Mouse (Mus musculus): ENCODE data around the gene Pet100. TPM values are rescaled to one million over a fixed set of nuclear protein-coding genes. Genes with fewer than 3 reads are reported as not detected.

The Pet100 gene
- polyA plus RNA-seq, 1 experiment from 2014 or later = 76.2 TPM

- peak overlapping the region; percentile 85 for H3K9ac ChIP-seq (ENCODE audit: low read depth, low read length)
- H3K9me3 ChIP-seq (replicated peaks; ENCODE audit: control insufficient read depth, low read length) = no peaks in the 10 kb centered on the region
- WGBS (ENCODE audit: insufficient replicate concordance) = 5% methylated on average over 8 of the region's 8 CpGs
- peak; percentile 58 for ATAC-seq (ENCODE audit: low read depth)
- peak overlapping the region; percentile 84 for H3K4me3 ChIP-seq (ENCODE audit: low read depth, low read length)
- H3K27ac ChIP-seq (ENCODE audit: low read length) = peak overlapping the region; percentile 16; the same call in 1 of the 2 replicates
- H3K4me2 ChIP-seq (ENCODE audit: low read depth, low read length) = peak overlapping the region; percentile 82
- peaks cover 13% of the 10 kb centered on the region for H3K4me1 ChIP-seq (ENCODE audit: control insufficient read depth, low read depth, low read length)
- H3K27me3 ChIP-seq (ENCODE audit: control insufficient read depth, insufficient read depth, low read depth, low read length) = no peaks in the 10 kb centered on the region; the same call in none of the 2 replicates
- peaks cover 15% of the 10 kb centered on the region for H3K36me3 ChIP-seq (ENCODE audit: control insufficient read depth, insufficient read depth)
Measured at GRCm38 (mm10) chr8:3631478-3631875, 10.1 kb downstream of the Pet100 start.

- 0 out of 2 replicates have a peak, but pooled peaks cover 6% of the 10 kb centered on the region for H3K36me3 ChIP-seq (ENCODE audit: control insufficient read depth, insufficient read depth)
- ATAC-seq (ENCODE audit: low read depth) = peak; percentile 83
- no peaks in the 10 kb centered on the region for H3K27me3 ChIP-seq (ENCODE audit: control insufficient read depth, insufficient read depth, low read depth, low read length)
- no peak overlapping the region for H3K4me3 ChIP-seq (ENCODE audit: low read depth, low read length)
- H3K9ac ChIP-seq (ENCODE audit: low read depth, low read length) = no peak overlapping the region
- 14% methylated on average over 5 of the region's 5 CpGs for WGBS (ENCODE audit: insufficient replicate concordance)
- H3K9me3 ChIP-seq (replicated peaks; ENCODE audit: control insufficient read depth, low read length) = no peaks in the 10 kb centered on the region
- H3K4me1 ChIP-seq (ENCODE audit: control insufficient read depth, low read depth, low read length) = no peaks in the 10 kb centered on the region; the same call in 1 of the 2 replicates
- H3K27ac ChIP-seq (ENCODE audit: low read length) = no peak overlapping the region
- H3K4me2 ChIP-seq (ENCODE audit: low read depth, low read length) = no peak overlapping the region
Measured at GRCm38 (mm10) chr8:3645804-3646203, 24.5 kb downstream of the Pet100 start.

- Histone ChIP-seq H3K36me3 (ENCODE audit: control insufficient read depth, insufficient read depth) (no peaks in the 10 kb centered on the region), H3K4me2 (ENCODE audit: low read depth, low read length) (no peak overlapping the region), H3K27me3 (ENCODE audit: control insufficient read depth, insufficient read depth, low read depth, low read length) (no peaks in the 10 kb centered on the region), H3K4me3 (ENCODE audit: low read depth, low read length) (no peak overlapping the region), H3K9me3 (replicated peaks; ENCODE audit: control insufficient read depth, low read length) (no peaks in the 10 kb centered on the region), H3K9ac (ENCODE audit: low read depth, low read length) (no peak overlapping the region), H3K27ac (ENCODE audit: low read length) (no peak overlapping the region), H3K4me1 (ENCODE audit: control insufficient read depth, low read depth, low read length) (no peaks in the 10 kb centered on the region; the same call in 1 of the 2 replicates)
- 61% methylated on average over 6 of the region's 6 CpGs for WGBS (ENCODE audit: insufficient replicate concordance)
- no peak for ATAC-seq (ENCODE audit: low read depth)
Measured at GRCm38 (mm10) chr8:3646824-3647531, 25.6 kb downstream of the Pet100 start.

- Histone ChIP-seq H3K9me3 (replicated peaks; ENCODE audit: control insufficient read depth, low read length) (no peaks in the 10 kb centered on the region), H3K27ac (ENCODE audit: low read length) (peak overlapping the region; percentile 37; the same call in 1 of the 2 replicates), H3K36me3 (ENCODE audit: control insufficient read depth, insufficient read depth) (no peaks in the 10 kb centered on the region), H3K4me1 (ENCODE audit: control insufficient read depth, low read depth, low read length) (no peaks in the 10 kb centered on the region; the same call in 1 of the 2 replicates), H3K4me2 (ENCODE audit: low read depth, low read length) (no peak overlapping the region), H3K4me3 (ENCODE audit: low read depth, low read length) (no peak overlapping the region), H3K9ac (ENCODE audit: low read depth, low read length) (no peak overlapping the region), H3K27me3 (ENCODE audit: control insufficient read depth, insufficient read depth, low read depth, low read length) (no peaks in the 10 kb centered on the region)
- WGBS (ENCODE audit: insufficient replicate concordance) = 51% methylated on average over 4 of the region's 4 CpGs
- no peak for ATAC-seq (ENCODE audit: low read depth)
Measured at GRCm38 (mm10) chr8:3647561-3647960, 26.2 kb downstream of the Pet100 start.

GRCm38 (mm10) chr8:3648268-3648667 lies 26.9 kb downstream of the Pet100 start:
- ATAC-seq (ENCODE audit: low read depth) = no peak
- no peaks in the 10 kb centered on the region for H3K27me3 ChIP-seq (ENCODE audit: control insufficient read depth, insufficient read depth, low read depth, low read length)
- H3K4me1 ChIP-seq (ENCODE audit: control insufficient read depth, low read depth, low read length) = no peaks in the 10 kb centered on the region; the same call in 1 of the 2 replicates
- no peaks in the 10 kb centered on the region for H3K9me3 ChIP-seq (replicated peaks; ENCODE audit: control insufficient read depth, low read length)
- no peaks in the 10 kb centered on the region for H3K36me3 ChIP-seq (ENCODE audit: control insufficient read depth, insufficient read depth)
- H3K4me3 ChIP-seq (ENCODE audit: low read depth, low read length) = no peak overlapping the region
- peak overlapping the region; percentile 37; the same call in 1 of the 2 replicates for H3K27ac ChIP-seq (ENCODE audit: low read length)
- H3K4me2 ChIP-seq (ENCODE audit: low read depth, low read length) = no peak overlapping the region
- 26% methylated on average over 2 of the region's 2 CpGs for WGBS (ENCODE audit: insufficient replicate concordance)
- no peak overlapping the region for H3K9ac ChIP-seq (ENCODE audit: low read depth, low read length)

GRCm38 (mm10) chr8:3648990-3649389 lies 27.6 kb downstream of the Pet100 start:
- Histone ChIP-seq H3K4me1 (ENCODE audit: control insufficient read depth, low read depth, low read length) (no peaks in the 10 kb centered on the region; the same call in 1 of the 2 replicates), H3K27me3 (ENCODE audit: control insufficient read depth, insufficient read depth, low read depth, low read length) (no peaks in the 10 kb centered on the region), H3K4me2 (ENCODE audit: low read depth, low read length) (peak overlapping the region; percentile 10; the same call in 1 of the 2 replicates), H3K27ac (ENCODE audit: low read length) (no peak overlapping the region), H3K9ac (ENCODE audit: low read depth, low read length) (no peak overlapping the region), H3K9me3 (replicated peaks; ENCODE audit: control insufficient read depth, low read length) (no peaks in the 10 kb centered on the region), H3K36me3 (ENCODE audit: control insufficient read depth, insufficient read depth) (no peaks in the 10 kb centered on the region), H3K4me3 (ENCODE audit: low read depth, low read length) (no peak overlapping the region)
- ATAC-seq (ENCODE audit: low read depth) = no peak
- 33% methylated on average over 1 of the region's 1 CpGs for WGBS (ENCODE audit: insufficient replicate concordance)

- no peaks in the 10 kb centered on the region for H3K9me3 ChIP-seq (replicated peaks; ENCODE audit: control insufficient read depth, low read length)
- no peak overlapping the region for H3K4me3 ChIP-seq (ENCODE audit: low read depth, low read length)
- no peaks in the 10 kb centered on the region for H3K27me3 ChIP-seq (ENCODE audit: control insufficient read depth, insufficient read depth, low read depth, low read length)
- 29% methylated on average over 3 of the region's 3 CpGs for WGBS (ENCODE audit: insufficient replicate concordance)
- no peak overlapping the region for H3K4me2 ChIP-seq (ENCODE audit: low read depth, low read length)
- H3K9ac ChIP-seq (ENCODE audit: low read depth, low read length) = no peak overlapping the region
- H3K27ac ChIP-seq (ENCODE audit: low read length) = no peak overlapping the region
- ATAC-seq (ENCODE audit: low read depth) = no peak
- H3K4me1 ChIP-seq (ENCODE audit: control insufficient read depth, low read depth, low read length) = no peaks in the 10 kb centered on the region
- no peaks in the 10 kb centered on the region for H3K36me3 ChIP-seq (ENCODE audit: control insufficient read depth, insufficient read depth)
Measured at GRCm38 (mm10) chr8:3652845-3653244, 31.5 kb downstream of the Pet100 start.

- H3K4me1 ChIP-seq (ENCODE audit: control insufficient read depth, low read depth, low read length) = no peaks in the 10 kb centered on the region
- H3K27me3 ChIP-seq (ENCODE audit: control insufficient read depth, insufficient read depth, low read depth, low read length) = no peaks in the 10 kb centered on the region
- no peaks in the 10 kb centered on the region for H3K36me3 ChIP-seq (ENCODE audit: control insufficient read depth, insufficient read depth)
- H3K9me3 ChIP-seq (replicated peaks; ENCODE audit: control insufficient read depth, low read length) = no peaks in the 10 kb centered on the region
- no peak for ATAC-seq (ENCODE audit: low read depth)
- no peak overlapping the region for H3K4me3 ChIP-seq (ENCODE audit: low read depth, low read length)
- H3K9ac ChIP-seq (ENCODE audit: low read depth, low read length) = no peak overlapping the region
- 68% methylated on average over 11 of the region's 11 CpGs for WGBS (ENCODE audit: insufficient replicate concordance)
- H3K4me2 ChIP-seq (ENCODE audit: low read depth, low read length) = no peak overlapping the region
- H3K27ac ChIP-seq (ENCODE audit: low read length) = no peak overlapping the region
Measured at GRCm38 (mm10) chr8:3654726-3655508, 33.6 kb downstream of the Pet100 start.

GRCm38 (mm10) chr8:3655526-3655925 lies 34.2 kb downstream of the Pet100 start, which contains the start of gene Retn:
Retn (plus strand) TSS chr8:3655770.
- WGBS (ENCODE audit: insufficient replicate concordance) = 58% methylated on average over 3 of the region's 3 CpGs
- Histone ChIP-seq H3K4me2 (ENCODE audit: low read depth, low read length) (no peak within 1 kb of the TSS), H3K36me3 (ENCODE audit: control insufficient read depth, insufficient read depth) (no peaks in the 10 kb centered on the region), H3K4me3 (ENCODE audit: low read depth, low read length) (no peak within 1 kb of the TSS), H3K4me1 (ENCODE audit: control insufficient read depth, low read depth, low read length) (no peaks in the 10 kb centered on the region), H3K27ac (ENCODE audit: low read length) (no peak within 1 kb of the TSS), H3K9me3 (replicated peaks; ENCODE audit: control insufficient read depth, low read length) (no peaks in the 10 kb centered on the region), H3K27me3 (ENCODE audit: control insufficient read depth, insufficient read depth, low read depth, low read length) (no peaks in the 10 kb centered on the region), H3K9ac (ENCODE audit: low read depth, low read length) (no peak within 1 kb of the TSS)
- no peak for ATAC-seq (ENCODE audit: low read depth)
